Comparison of ENCODE assay signal across 8 mouse cellular contexts in genomic region chr15:97246911-97247790, GRCm38 (mm10). TPM values are rescaled to one million over a fixed set of nuclear protein-coding genes. Genes with fewer than 3 reads are reported as not detected.
DNase-seq lines count a peak whose midpoint lies in the region; ATAC-seq and TF ChIP-seq lines count a peak whose summit lies in the region.

Gene Pced1b (plus strand): TSS chr15:97247107.
Gene Amigo2 (minus strand): TSS chr15:97247287.

- DNase-seq in adrenal gland, adult (ENCODE audit: inconsistent age in 2 of 2, low spot score in 1 of 2), result peak; percentile 81 to 91
- DNase-seq in embryo, embryonic 11.5 days (ENCODE audit: low read depth, low spot score), result peak; percentile 26
- DNase-seq in kidney, adult 11 months, result peak; percentile 34
- peak; percentile 51 for DNase-seq in limb, embryonic 14.5 days (ENCODE audit: low spot score)
- DNase-seq in midbrain, embryonic 14.5 days, result peak; percentile 87
- DNase-seq in spleen, postnatal 36 days (ENCODE audit: low spot score in 2 of 2), result peak; percentile 61 to 63

- TF ChIP-seq POLR2A in limb, embryonic 14.5 days (IDR thresholded peaks at IDR 0.05; ENCODE audit: borderline replicate concordance, extremely low read depth, insufficient read depth, insufficient read length), result peak; percentile 41; the same call in 1 of the 2 replicates

- no peaks in the 10 kb centered on the region for H3K9me3 ChIP-seq in limb, embryonic 14.5 days (ENCODE audit: control insufficient read depth, low read length)
- H3K9me3 ChIP-seq in midbrain, embryonic 14.5 days (ENCODE audit: control insufficient read depth, low read length), result no peaks in the 10 kb centered on the region

- peak; percentile 43; the same call in 1 of the 2 replicates for ATAC-seq in granulocyte monocyte progenitor cell, adult 5-6 weeks (replicated peaks; ENCODE audit: poor library complexity, severe bottlenecking)
- ATAC-seq in limb, embryonic 14.5 days (ENCODE audit: low FRiP score, low read depth), result peak; percentile 89
- peak; percentile 89; the same call in 1 of the 2 replicates for ATAC-seq in midbrain, embryonic 14.5 days (ENCODE audit: low FRiP score, low TSS enrichment)
- no peak for ATAC-seq in megakaryocyte progenitor cell, adult 5-6 weeks (replicated peaks; ENCODE audit: poor library complexity)

- peaks cover 17% of the 10 kb centered on the region for H3K4me1 ChIP-seq in limb, embryonic 14.5 days (ENCODE audit: control insufficient read depth, insufficient read depth, low read length)
- H3K4me1 ChIP-seq in midbrain, embryonic 14.5 days (ENCODE audit: control insufficient read depth, insufficient read depth, low read length), result peaks cover 20% of the 10 kb centered on the region

- peak within 1 kb of the TSS; percentile 90 for H3K9ac ChIP-seq in limb, embryonic 14.5 days (ENCODE audit: low read depth, low read length, severe bottlenecking)
- H3K9ac ChIP-seq in midbrain, embryonic 14.5 days (replicated peaks; ENCODE audit: low read length), result peak within 1 kb of the TSS; percentile 94

- WGBS in limb, embryonic 14.5 days, result 1% methylated on average over 63 of the region's 125 CpGs
- under 1% methylated on average over 112 of the region's 125 CpGs for WGBS in midbrain, embryonic 14.5 days

- H3K4me2 ChIP-seq in limb, embryonic 14.5 days (replicated peaks; ENCODE audit: low read depth, low read length, severe bottlenecking), result peak within 1 kb of the TSS; percentile 90
- H3K4me2 ChIP-seq in midbrain, embryonic 14.5 days (ENCODE audit: low read length), result peak within 1 kb of the TSS; percentile 87

- H3K27ac ChIP-seq in limb, embryonic 14.5 days (replicated peaks; ENCODE audit: low read depth, low read length), result peak within 1 kb of the TSS; percentile 73
- peak within 1 kb of the TSS; percentile 86 for H3K27ac ChIP-seq in midbrain, embryonic 14.5 days (replicated peaks; ENCODE audit: low read depth, low read length)

- H3K27me3 ChIP-seq in limb, embryonic 14.5 days (ENCODE audit: control insufficient read depth, insufficient read depth, low read length), result peaks cover 4% of the 10 kb centered on the region; the same call in 1 of the 2 replicates
- no peaks in the 10 kb centered on the region; the same call in 1 of the 2 replicates for H3K27me3 ChIP-seq in midbrain, embryonic 14.5 days (ENCODE audit: control insufficient read depth, insufficient read depth, low read length)

- H3K36me3 ChIP-seq in limb, embryonic 14.5 days (ENCODE audit: control insufficient read depth, insufficient read depth, low read length), result no peaks in the 10 kb centered on the region
- H3K36me3 ChIP-seq in midbrain, embryonic 14.5 days (ENCODE audit: control insufficient read depth, insufficient read depth, low read length), result no peaks in the 10 kb centered on the region

- H3K4me3 ChIP-seq in limb, embryonic 14.5 days (replicated peaks; ENCODE audit: low read length), result peak within 1 kb of the TSS; percentile 85
- peak within 1 kb of the TSS; percentile 75 for H3K4me3 ChIP-seq in midbrain, embryonic 14.5 days (replicated peaks; ENCODE audit: low read depth, low read length)

RNA-seq across cellular contexts. Expression of gene Pced1b, which starts in this region (rescaled TPM):
- total RNA-seq in granulocyte monocyte progenitor cell, adult 5-6 weeks (2014; fragmentation: Nextera tagmentation), result 32.8 and 48.3 TPM in 2 replicates
- 12.3 and 13.7 TPM in 2 replicates for total RNA-seq in granulocyte monocyte progenitor cell, adult 5-6 weeks (2017)
- 7.9 and 8.8 TPM in 2 replicates for polyA plus RNA-seq in limb, embryonic 14.5 days (2012; rRNA removed)
- 3.8 and 4.4 TPM in 2 replicates for polyA plus RNA-seq in limb, embryonic 14.5 days (2014; fragmentation: Nextera tagmentation; extraction: Ambion mirVana)
- polyA plus RNA-seq in midbrain, embryonic 14.5 days (2014; fragmentation: Nextera tagmentation; extraction: Ambion mirVana), result 4.7 and 5.7 TPM in 2 replicates
- 26.3 and 26.9 TPM in 2 replicates for total RNA-seq in megakaryocyte progenitor cell, adult 5-6 weeks (2015)
- 6.7 and 7.9 TPM in 2 replicates for total RNA-seq in megakaryocyte progenitor cell, adult 5-6 weeks (2017)

RNA-seq across cellular contexts. Expression of gene Amigo2, which starts in this region (rescaled TPM):
- total RNA-seq in granulocyte monocyte progenitor cell, adult 5-6 weeks (2014; fragmentation: Nextera tagmentation), result 0.79 TPM in 1 of 2 replicates, not detected in the other
- total RNA-seq in granulocyte monocyte progenitor cell, adult 5-6 weeks (2017), result 0.26 and 1.2 TPM in 2 replicates
- 3.9 and 4.2 TPM in 2 replicates for polyA plus RNA-seq in limb, embryonic 14.5 days (2012; rRNA removed)
- polyA plus RNA-seq in limb, embryonic 14.5 days (2014; fragmentation: Nextera tagmentation; extraction: Ambion mirVana), result 5.6 and 7.9 TPM in 2 replicates
- 16.7 and 16.9 TPM in 2 replicates for polyA plus RNA-seq in midbrain, embryonic 14.5 days (2014; fragmentation: Nextera tagmentation; extraction: Ambion mirVana)
- total RNA-seq in megakaryocyte progenitor cell, adult 5-6 weeks (2015), result 0.34 and 1.9 TPM in 2 replicates
- 1.00 and 1.9 TPM in 2 replicates for total RNA-seq in megakaryocyte progenitor cell, adult 5-6 weeks (2017)

Comparison
In these comparisons a context has a peak if more than half of its experiments do, and no peak if none do; other contexts are left out.
1. DNase-seq: peak in every context shown above with its lines; median percentile 87 in midbrain, embryonic 14.5 days; 86 in adrenal gland, adult; 62 in spleen, postnatal 36 days; 51 in limb, embryonic 14.5 days; 34 in kidney, adult 11 months; 26 in embryo, embryonic 11.5 days.